In genomic region chr16:95901388-95901787, GRCm38 (mm10) we compare ENCODE assay signal across 16 mouse cellular contexts.
DNase-seq lines count a peak whose midpoint lies in the region; ATAC-seq lines count a peak whose summit lies in the region.
"Had no signal": no experiment of that assay in that cellular context is flagged by ENCODE, and none has a peak within 500 bp of the region (broad histone marks: within the 10 kb centered on the region; RNA-seq: fewer than 3 reads in every experiment).

No protein-coding gene starts in this region.

- peak; percentile 21 for DNase-seq in lung, postnatal 36 days
- DNase-seq in lung, postnatal 14 days = no peak
- peak; percentile 61 for DNase-seq in induced T-regulatory cell, adult 2 months (ENCODE audit: low read depth)
- peak; percentile 44 for DNase-seq in thymus, postnatal 4 days
- DNase-seq in ovary, postnatal 14 days (ENCODE audit: low spot score) = no peak
- no peak for DNase-seq in adrenal gland, adult (ENCODE audit: inconsistent age in 2 of 2, low spot score in 1 of 2)
- DNase-seq: adrenal gland, postnatal 10 days; B cell, adult 2 months; cerebellum, adult 2 months; cerebellum, postnatal 25 days; kidney, adult 8-10 months; kidney, postnatal 10 days; liver had no signal

- ATAC-seq in CD4-positive, CD25-positive, alpha-beta regulatory T cell, adult 4 months = peak; percentile 18
- ATAC-seq: midbrain, embryonic 16.5 days; Patski had no signal

Comparison
In these comparisons a context has a peak if more than half of its experiments do, and no peak if none do; other contexts are left out.
1. DNase-seq: peak in lung, postnatal 36 days (single experiment), induced T-regulatory cell, adult 2 months (single experiment) and thymus, postnatal 4 days (single experiment); none in lung, postnatal 14 days (single experiment), ovary, postnatal 14 days (single experiment) and adrenal gland, adult (0 of 2).